Mouse (Mus musculus) myocyte (in vitro differentiated cells): ENCODE measurements around the gene Tph1.

Experiments used
- MYOG ChIP-seq, 3 experiments: IDR thresholded peaks; one replicate each; pipeline ENCODE4 v1.6.1; 2011; ENCODE audit warnings: control low read depth in 2 of 3, low read depth in 2 of 3, mild to moderate bottlenecking in 2 of 3; ENCODE audit not compliant: insufficient read length in 2 of 3, control insufficient read depth in 1 of 3, insufficient read depth in 1 of 3
- POLR2A ChIP-seq: IDR thresholded peaks from one replicate; pipeline ENCODE4 v1.6.1; 2011; ENCODE audit warnings: low read depth, mild to moderate bottlenecking, control low read depth, moderate library complexity; ENCODE audit not compliant: insufficient read length
- POLR2AphosphoS2 ChIP-seq: IDR thresholded peaks from one replicate; pipeline ENCODE4 v1.6.1; 2011; ENCODE audit warnings: low read depth, control low read depth; ENCODE audit not compliant: insufficient read length

GRCm38 (mm10) chr7:46638889-46639691 is 33.2 kb downstream of the Tph1 start:
- TF ChIP-seq POLR2A: no peak
- no peak for TF ChIP-seq MYOG (IDR thresholded peaks at IDR 0.05; ENCODE audit: control insufficient read depth in 1 of 3, insufficient read depth in 1 of 3, insufficient read length in 2 of 3, low read depth in 2 of 3)
- no peak for TF ChIP-seq POLR2AphosphoS2
